Mouse (Mus musculus) frontal cortex, adult (tissue): Measurements from ENCODE around the gene Tmem41b.
"Not testable (repeated sequence)": the region's sequence is repeated elsewhere in the genome, so short reads cannot be mapped to it uniquely, and the experiment has no call there.

Experiments used
- ATAC-seq: cut with Nextera tagmentation; 2 replicates; pipeline ENCODE4 v1.9.2; 2017; ENCODE audit warnings: mild to moderate bottlenecking, moderate library complexity, mixed read lengths; ENCODE audit not compliant: low TSS enrichment

Tmem41b gene

GRCm38 (mm10) chr7:109977131-109977530 lies 9.6 kb downstream of the Tmem41b start:
- not testable (repeated sequence) for ATAC-seq

GRCm38 (mm10) chr7:109975966-109976715 lies 10.6 kb downstream of the Tmem41b start:
- ATAC-seq, result peak; percentile 73

- ATAC-seq, result no peak
Observed at GRCm38 (mm10) chr7:109969542-109969941, 17.2 kb downstream of the Tmem41b start.

GRCm38 (mm10) chr7:109968924-109969450 lies 17.7 kb downstream of the Tmem41b start:
- 0 out of 2 replicates have a peak, but pooled peaks have one; percentile 29 for ATAC-seq

- ATAC-seq, result peak; percentile 64
Observed at GRCm38 (mm10) chr7:109967805-109968579, 18.7 kb downstream of the Tmem41b start.

GRCm38 (mm10) chr7:109965658-109966057 lies 21.1 kb downstream of the Tmem41b start:
- no peak for ATAC-seq

GRCm38 (mm10) chr7:109963707-109964106 lies 23.0 kb downstream of the Tmem41b start:
- no peak for ATAC-seq

GRCm38 (mm10) chr7:109962596-109962995 lies 24.1 kb downstream of the Tmem41b start:
- ATAC-seq, result no peak

- ATAC-seq, result no peak
Observed at GRCm38 (mm10) chr7:109961570-109961969, 25.2 kb downstream of the Tmem41b start.

- ATAC-seq, result no peak
Observed at GRCm38 (mm10) chr7:109960613-109961154, 26.0 kb downstream of the Tmem41b start.

- ATAC-seq, result peak; percentile 88
Observed at GRCm38 (mm10) chr7:109959716-109960612, 26.8 kb downstream of the Tmem41b start, which contains the start of gene Dennd5a. Dennd5a (minus strand) TSS chr7:109960470.

GRCm38 (mm10) chr7:109958843-109959715 lies 27.6 kb downstream of the Tmem41b start:
- no peak for ATAC-seq

- no peak for ATAC-seq
Observed at GRCm38 (mm10) chr7:109957996-109958789, 28.5 kb downstream of the Tmem41b start.

- ATAC-seq, result peak; percentile 20; the same call in 1 of the 2 replicates
Observed at GRCm38 (mm10) chr7:109954622-109955401, 31.9 kb downstream of the Tmem41b start.

GRCm38 (mm10) chr7:109951297-109951696 lies 35.4 kb downstream of the Tmem41b start:
- ATAC-seq, result no peak

GRCm38 (mm10) chr7:109944421-109945034 lies 42.2 kb downstream of the Tmem41b start:
- ATAC-seq, result peak; percentile 44; the same call in 1 of the 2 replicates

- ATAC-seq, result no peak
Observed at GRCm38 (mm10) chr7:109929628-109930027, 57.1 kb downstream of the Tmem41b start.

- peak; percentile 94 for ATAC-seq
Observed at GRCm38 (mm10) chr7:109928365-109928764, 58.4 kb downstream of the Tmem41b start.
